Mouse (Mus musculus) intestine, embryonic 14.5 days (tissue): Measurements from ENCODE around the gene Elof1. TPM values are rescaled to one million over a fixed set of nuclear protein-coding genes. Genes with fewer than 3 reads are reported as not detected.

ENCODE experiments used
- ATAC-seq: fragments of 200-750 bp; cut with Nextera tagmentation; replicated peaks from 2 replicates; pipeline ENCODE4 v1.8.0; 2017; ENCODE audit warnings: low read depth, moderate number of reproducible peaks, moderate TSS enrichment, moderate library complexity; ENCODE audit not compliant: low FRiP score, low TSS enrichment
- DNase-seq: peaks from one replicate; pipeline ENCODE4 v3.0.0-alpha.2; 2018; ENCODE audit warnings: low spot score
- H3K27ac ChIP-seq: fragments of 300-500 bp; sonication (generic); 2 replicates; pipeline ENCODE4 v1.5.1; 2014; ENCODE audit warnings: low read depth, mild to moderate bottlenecking, control low read depth
- H3K27me3 ChIP-seq: fragments of 300-500 bp; sonication (generic); replicated peaks from 2 replicates; pipeline ENCODE4 v1.6.1; 2014; ENCODE audit warnings: low read length, control low read depth; ENCODE audit not compliant: control insufficient read depth, insufficient read depth
- H3K36me3 ChIP-seq: fragments of 300-500 bp; sonication (generic); 2 replicates; pipeline ENCODE4 v1.6.1; 2014; ENCODE audit warnings: low read length, control low read depth; ENCODE audit not compliant: control insufficient read depth, insufficient read depth
- H3K4me1 ChIP-seq: fragments of 300-500 bp; sonication (generic); replicated peaks from 2 replicates; pipeline ENCODE4 v1.6.1; 2014; ENCODE audit warnings: low read length, control low read depth, mixed read lengths; ENCODE audit not compliant: control insufficient read depth, insufficient read depth
- H3K4me2 ChIP-seq: fragments of 300-500 bp; sonication (generic); 2 replicates; pipeline ENCODE4 v1.6.1; 2014; ENCODE audit warnings: low read length
- H3K4me3 ChIP-seq: fragments of 300-500 bp; sonication (generic); 2 replicates; pipeline ENCODE4 v1.5.1; 2014; ENCODE audit warnings: low read depth, low read length, control low read depth, mixed read lengths
- H3K9ac ChIP-seq: fragments of 300-500 bp; sonication (generic); 2 replicates; pipeline ENCODE4 v1.6.1; 2014; ENCODE audit warnings: mild to moderate bottlenecking, low read length
- H3K9me3 ChIP-seq: fragments of 300-500 bp; sonication (generic); 2 replicates; pipeline ENCODE4 v1.6.1; 2016; ENCODE audit warnings: low read length, control low read depth; ENCODE audit not compliant: control insufficient read depth
- WGBS: fragments of 180-500 bp; shearing (Covaris S2); extraction: QIAGEN DNeasy Blood & Tissue Kit; methylation state at CpG from one replicate; pipeline ENCODE4 v1.1.7; 2014; 5-methylcytosine and 5-hydroxymethylcytosine counted together
- polyA plus RNA-seq: library from polyadenylated mRNA; unstranded; fragments of >200 nt; fragmentation: Nextera tagmentation; extraction: Ambion mirVana; gene quantifications from 2 replicates; pipeline ENCODE4 v1.2.1, GENCODE M21; 2014

The Elof1 gene
- polyA plus RNA-seq, 1 experiment from 2014 or later = 190 TPM

DNA sequence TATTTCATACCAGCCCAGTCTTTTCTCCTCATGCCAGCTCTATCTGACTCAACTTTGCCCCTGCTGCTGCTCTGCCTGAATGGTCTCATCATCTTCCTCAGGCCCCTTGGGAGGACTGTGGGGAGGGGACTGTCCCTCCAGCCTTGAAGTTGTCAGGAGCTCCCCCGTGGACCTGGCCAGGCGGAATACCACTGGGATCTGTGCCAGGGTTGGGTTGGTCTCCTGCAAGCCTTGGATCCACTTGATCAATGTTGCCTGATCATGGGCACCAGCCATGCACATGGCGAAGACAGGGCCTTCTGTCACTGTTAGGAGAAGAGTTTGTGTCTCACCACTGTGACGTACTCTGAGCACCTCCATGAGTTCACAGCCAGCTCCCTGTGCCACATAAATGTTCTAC is 44.7 kb downstream of the Elof1 start:
- WGBS = 87% methylated on average over 4 of the region's 4 CpGs
- no peak overlapping the region for H3K27ac ChIP-seq
- H3K4me2 ChIP-seq = no peak overlapping the region
- no peak for DNase-seq
- H3K27me3 ChIP-seq = no peaks in the 10 kb centered on the region
- no peak overlapping the region for H3K4me3 ChIP-seq
- H3K36me3 ChIP-seq = peaks cover 28% of the 10 kb centered on the region; the same call in 1 of the 2 replicates
- H3K4me1 ChIP-seq = peaks cover 4% of the 10 kb centered on the region; the same call in 1 of the 2 replicates
- ATAC-seq = no peak
- H3K9me3 ChIP-seq = no peaks in the 10 kb centered on the region
- no peak overlapping the region for H3K9ac ChIP-seq

DNA sequence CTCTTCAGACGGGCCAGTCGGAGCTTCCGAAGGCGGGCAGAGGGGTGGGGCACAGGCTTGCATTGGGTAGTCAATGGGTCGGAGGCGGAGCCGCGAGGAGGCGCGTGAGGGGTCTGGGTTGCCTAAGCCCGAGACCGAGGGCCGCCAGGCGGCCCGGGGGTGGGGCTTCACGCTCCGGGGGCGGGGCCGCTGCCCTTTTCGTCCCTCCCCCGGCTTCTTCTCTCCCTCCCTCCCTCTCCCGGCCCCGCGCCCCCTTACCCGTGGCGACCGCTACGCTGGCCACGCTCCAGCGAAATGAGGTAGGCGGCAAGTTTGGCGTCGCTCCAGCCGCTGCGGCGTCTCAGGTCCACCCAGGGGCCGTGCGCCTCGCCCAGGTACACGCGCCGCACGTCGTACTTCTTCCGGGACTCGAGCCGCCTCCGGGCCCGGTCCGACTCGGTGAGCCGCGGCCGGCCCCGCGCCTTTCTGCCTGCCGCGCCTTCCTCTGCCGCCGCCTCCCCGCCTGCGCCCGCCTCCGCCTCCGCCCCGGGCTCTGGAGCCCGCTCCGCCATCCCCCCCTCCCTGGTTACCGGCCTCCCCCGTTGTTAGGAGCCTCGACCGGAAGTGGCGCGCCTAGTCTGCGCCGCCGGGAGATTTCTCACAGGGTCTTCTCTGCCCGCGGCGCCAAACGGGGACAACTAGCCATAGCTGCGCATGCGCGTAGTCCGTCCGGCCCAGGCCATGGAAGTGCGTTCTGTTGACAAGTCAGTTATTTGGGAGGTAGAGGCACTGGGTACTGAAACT is 46.0 kb downstream of the Elof1 start, which contains the start of the genes Gm49318 and Zfp653:
TSS of gene Gm49318 (minus strand) at position 469 of the 783 bp plus-strand sequence.
TSS of gene Zfp653 (minus strand) at position 586 of the 783 bp plus-strand sequence.
- peak within 1 kb of the TSS; percentile 66 for H3K4me2 ChIP-seq
- 3% methylated on average over 56 of the region's 87 CpGs for WGBS

DNA sequence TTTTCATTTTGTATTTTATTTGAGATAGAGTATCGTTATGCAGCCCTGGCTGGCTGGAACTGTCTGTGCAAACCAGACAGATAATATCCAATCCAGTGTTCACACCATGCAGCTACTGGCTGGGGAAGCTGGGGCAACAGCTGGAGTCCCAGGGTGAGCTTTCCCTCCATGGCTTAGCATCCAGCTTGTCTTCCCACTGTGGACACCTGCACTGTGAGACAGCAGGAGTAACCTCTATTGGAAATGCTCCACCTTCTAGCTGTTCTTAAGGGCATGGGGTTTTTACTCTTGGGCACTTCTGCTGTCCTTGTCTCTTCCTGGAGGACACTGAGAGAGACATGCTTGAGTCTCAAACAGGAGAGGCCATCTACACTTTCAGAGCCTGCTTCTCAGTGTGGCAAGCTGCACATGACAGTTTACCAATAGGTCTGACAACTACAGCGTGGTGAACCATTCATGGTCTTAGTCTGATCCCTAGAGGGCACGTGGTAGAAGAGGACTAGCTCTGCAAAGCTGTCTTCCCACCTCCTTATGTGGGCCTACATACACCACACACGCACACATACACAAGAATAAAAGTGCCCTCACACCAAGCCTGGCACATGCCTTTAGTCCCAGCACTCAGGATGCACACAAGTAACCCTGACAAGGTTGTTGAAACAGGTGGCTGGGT is 47.0 kb downstream of the Elof1 start:
- no peak for DNase-seq
- 67% methylated on average over 4 of the region's 4 CpGs for WGBS
- ATAC-seq = peak; percentile 1; the same call in 1 of the 2 replicates

More for the DNA sequence above, 46.0 kb downstream of the Elof1 start, which contains the start of the genes Gm49318 and Zfp653:
- Histone ChIP-seq H3K36me3 (peaks cover 31% of the 10 kb centered on the region; the same call in 1 of the 2 replicates), H3K9ac (peak within 1 kb of the TSS; percentile 95), H3K27ac (peak within 1 kb of the TSS; percentile 98), H3K4me1 (peaks cover 4% of the 10 kb centered on the region; the same call in 1 of the 2 replicates), H3K27me3 (no peaks in the 10 kb centered on the region), H3K9me3 (no peaks in the 10 kb centered on the region), H3K4me3 (peak within 1 kb of the TSS; percentile 79)
- ATAC-seq (peak; percentile 98), DNase-seq (peak; percentile 96)

GRCm38 (mm10) chr9:22067195-22067594 is 49.8 kb downstream of the Elof1 start:
- H3K4me2 ChIP-seq = no peak overlapping the region
- no peak overlapping the region for H3K4me3 ChIP-seq
- no peaks in the 10 kb centered on the region for H3K27me3 ChIP-seq
- peaks cover 4% of the 10 kb centered on the region; the same call in 1 of the 2 replicates for H3K4me1 ChIP-seq
- peaks cover 45% of the 10 kb centered on the region for H3K36me3 ChIP-seq
- DNase-seq (no peak), ATAC-seq (no peak)
- no peaks in the 10 kb centered on the region for H3K9me3 ChIP-seq
- 81% methylated on average over 5 of the region's 5 CpGs for WGBS
- no peak overlapping the region for H3K9ac ChIP-seq
- H3K27ac ChIP-seq = no peak overlapping the region

More for the DNA sequence above, 47.0 kb downstream of the Elof1 start:
- Histone ChIP-seq H3K4me1 (peaks cover 4% of the 10 kb centered on the region; the same call in 1 of the 2 replicates), H3K4me2 (peak overlapping the region; percentile 66), H3K9ac (peak overlapping the region; percentile 95), H3K9me3 (no peaks in the 10 kb centered on the region), H3K27me3 (no peaks in the 10 kb centered on the region), H3K4me3 (peak overlapping the region; percentile 79), H3K27ac (no peak overlapping the region; the same call in 1 of the 2 replicates), H3K36me3 (peaks cover 38% of the 10 kb centered on the region)

DNA sequence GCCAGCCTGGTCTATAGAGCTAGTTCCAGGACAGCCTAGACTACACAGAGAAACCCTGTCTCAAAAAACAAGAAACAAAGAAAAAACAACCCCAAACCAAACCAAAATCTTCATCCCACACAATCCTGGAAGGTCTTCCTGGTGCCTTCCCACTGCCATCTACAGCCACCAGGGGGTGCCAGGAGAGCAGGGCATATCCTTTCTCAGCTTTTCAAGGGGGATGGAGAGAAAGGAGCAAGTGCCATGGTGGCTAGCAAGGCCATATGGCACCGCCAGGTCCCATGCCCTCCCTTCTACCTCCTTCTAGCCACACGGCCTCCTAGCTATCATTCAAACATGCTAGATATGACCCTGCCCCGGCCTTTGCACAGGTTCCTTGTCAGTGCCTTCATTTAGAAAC is 50.5 kb downstream of the Elof1 start:
- WGBS = 74% methylated on average over 3 of the region's 3 CpGs
- DNase-seq (peak; percentile 63), ATAC-seq (no peak)
- Histone ChIP-seq H3K27ac (no peak overlapping the region), H3K9ac (no peak overlapping the region), H3K27me3 (no peaks in the 10 kb centered on the region), H3K4me1 (peaks cover 4% of the 10 kb centered on the region; the same call in 1 of the 2 replicates), H3K4me3 (no peak overlapping the region), H3K4me2 (no peak overlapping the region), H3K36me3 (peaks cover 53% of the 10 kb centered on the region), H3K9me3 (no peaks in the 10 kb centered on the region)

- H3K9ac ChIP-seq = no peak overlapping the region
- H3K4me3 ChIP-seq = no peak overlapping the region
- no peaks in the 10 kb centered on the region for H3K9me3 ChIP-seq
- no peak overlapping the region for H3K4me2 ChIP-seq
- no peak for DNase-seq
- no peaks in the 10 kb centered on the region for H3K27me3 ChIP-seq
- peaks cover 4% of the 10 kb centered on the region; the same call in 1 of the 2 replicates for H3K4me1 ChIP-seq
- peaks cover 59% of the 10 kb centered on the region for H3K36me3 ChIP-seq
- WGBS = 95% methylated on average over 11 of the region's 11 CpGs
- H3K27ac ChIP-seq = no peak overlapping the region
- no peak for ATAC-seq
Measured at GRCm38 (mm10) chr9:22065642-22066041, 51.3 kb downstream of the Elof1 start.

GRCm38 (mm10) chr9:22064341-22064740 is 52.6 kb downstream of the Elof1 start:
- Histone ChIP-seq H3K9ac (no peak overlapping the region), H3K9me3 (no peaks in the 10 kb centered on the region), H3K36me3 (peaks cover 66% of the 10 kb centered on the region), H3K4me2 (no peak overlapping the region), H3K27me3 (no peaks in the 10 kb centered on the region), H3K4me1 (no peaks in the 10 kb centered on the region), H3K4me3 (no peak overlapping the region), H3K27ac (no peak overlapping the region)
- ATAC-seq (no peak), DNase-seq (no peak)
- WGBS = 87% methylated on average over 3 of the region's 3 CpGs
